Mouse (Mus musculus) ES-Bruce4 (cell line): Measurements from ENCODE around the gene Fbxo48.

Source experiments
- CTCF ChIP-seq: IDR thresholded peaks from one replicate; pipeline ENCODE4 v1.8.1; 2011; ENCODE audit warnings: low read depth, low read length
- EP300 ChIP-seq: IDR thresholded peaks from 2 replicates; pipeline ENCODE4 v1.6.1; 2011; ENCODE audit warnings: low read depth, low read length; ENCODE audit not compliant: insufficient read depth
- POLR2A ChIP-seq: IDR thresholded peaks from one replicate; pipeline ENCODE4 v1.8.1; 2011; ENCODE audit warnings: low read length; ENCODE audit not compliant: insufficient read depth

- TF ChIP-seq CTCF = no peak
- TF ChIP-seq POLR2A = no peak
- TF ChIP-seq EP300 = no peak
Observed at GRCm38 (mm10) chr11:16967806-16968205, 16.6 kb downstream of the Fbxo48 start.
